Mouse (Mus musculus) testis, adult 2 months (tissue): ENCODE data around the gene Smtnl2.

ENCODE experiments used
- CTCF ChIP-seq: fragments of 200-500 bp; IDR thresholded peaks from 2 replicates; pipeline ENCODE4 v1.5.1; 2012; ENCODE audit warnings: low read depth, mild to moderate bottlenecking, inconsistent platforms, low read length, moderate library complexity; ENCODE audit not compliant: control insufficient read depth, insufficient read depth, insufficient replicate concordance
- POLR2A ChIP-seq: fragments of 200-500 bp; IDR thresholded peaks from 2 replicates; pipeline ENCODE4 v1.6.1; 2012; ENCODE audit warnings: low read depth, mild to moderate bottlenecking, inconsistent platforms, low read length, moderate library complexity; ENCODE audit not compliant: control insufficient read depth

DNA sequence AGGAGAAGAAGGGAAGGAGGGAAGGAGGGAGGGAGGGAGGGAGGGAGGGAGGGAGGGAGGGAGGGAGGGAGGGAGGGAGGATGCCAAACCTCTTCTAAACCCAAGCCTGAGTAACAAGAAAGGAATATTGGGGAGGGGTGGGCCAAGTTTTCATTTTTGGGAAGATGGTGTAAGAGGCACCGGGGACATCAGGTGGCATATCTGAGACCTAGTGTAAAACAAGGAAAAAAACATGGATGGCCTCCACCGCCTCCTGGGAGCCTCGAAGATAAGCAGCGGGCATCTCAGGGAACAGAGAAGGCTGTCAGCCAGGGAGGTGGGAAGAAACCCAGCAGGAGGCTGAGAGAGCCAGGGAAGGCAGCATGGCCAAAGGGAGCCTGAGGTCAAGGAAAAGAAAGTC is 6.0 kb downstream of the Smtnl2 start:
- TF ChIP-seq CTCF = no peak
- no peak for TF ChIP-seq POLR2A
